Mouse (Mus musculus) liver, adult 2 months (tissue): ENCODE data around the gene Fat4. TPM values are rescaled to one million over a fixed set of nuclear protein-coding genes. Genes with fewer than 3 reads are reported as not detected.

Source experiments
- DNase-seq: peaks from one replicate; pipeline ENCODE4 v3.0.0-alpha.2; 2011; ENCODE audit warnings: low read depth, low spot score; ENCODE audit errors: extremely low read depth
- H3K27ac ChIP-seq: fragments of 200-500 bp; replicated peaks from 2 replicates; pipeline ENCODE4 v1.5.1; 2012; ENCODE audit warnings: low read depth, mild to moderate bottlenecking, control low read depth, inconsistent platforms, low read length; ENCODE audit not compliant: insufficient read depth
- H3K27me3 ChIP-seq: fragments of 200-500 bp; 2 replicates; pipeline ENCODE4 v1.6.1; 2012; ENCODE audit warnings: mild to moderate bottlenecking, moderate library complexity, low read length, inconsistent platforms; ENCODE audit not compliant: control insufficient read depth, insufficient read depth
- H3K36me3 ChIP-seq: fragments of 200-500 bp; 2 replicates; pipeline ENCODE4 v1.6.1; 2012; ENCODE audit warnings: low read length, inconsistent platforms; ENCODE audit not compliant: control insufficient read depth, insufficient read depth
- H3K4me1 ChIP-seq: fragments of 200-500 bp; 2 replicates; pipeline ENCODE4 v1.6.1; 2011; ENCODE audit warnings: low read length; ENCODE audit not compliant: control insufficient read depth, insufficient read depth
- H3K4me3 ChIP-seq: fragments of 200-500 bp; 2 replicates; pipeline ENCODE4 v1.5.1; 2011; ENCODE audit warnings: low read depth, mild to moderate bottlenecking, control low read depth, low read length, moderate library complexity; ENCODE audit not compliant: insufficient read depth
- H3K79me2 ChIP-seq: fragments of 200-500 bp; 2 replicates; pipeline ENCODE4 v1.6.1; 2012; ENCODE audit warnings: inconsistent platforms, mild to moderate bottlenecking, low read length, moderate library complexity; ENCODE audit not compliant: control insufficient read depth, insufficient read depth
- H3K9ac ChIP-seq: fragments of 200-500 bp; 2 replicates; pipeline ENCODE4 v1.6.1; 2012; ENCODE audit warnings: low read depth, mild to moderate bottlenecking, control low read depth, inconsistent platforms, low read length
- CTCF ChIP-seq: fragments of 200-500 bp; IDR thresholded peaks from 2 replicates; pipeline ENCODE4 v1.5.1; 2011; ENCODE audit warnings: low read depth, low read length, control low read depth
- POLR2A ChIP-seq: fragments of 200-500 bp; IDR thresholded peaks from 2 replicates; pipeline ENCODE4 v1.6.1; 2011; ENCODE audit warnings: low read length, control low read depth; ENCODE audit not compliant: insufficient read depth; ENCODE audit errors: extremely low read depth
- WGBS: fragments of 180-500 bp; shearing (Covaris S2); methylation state at CpG from one replicate; pipeline ENCODE4 v1.1.7; 2018; 5-methylcytosine and 5-hydroxymethylcytosine counted together
- polyA plus RNA-seq: library from polyadenylated mRNA; depleted of rRNA; stranded (reverse); fragments of >200 nt; gene quantifications from 2 replicates; pipeline ENCODE4 v1.2.3, GENCODE M21; 2012
- total RNA-seq: library from RNA; depleted of rRNA; stranded (reverse); fragments of >200 nt; gene quantifications from 2 replicates; pipeline ENCODE4 v1.2.3, GENCODE M21; 2014

The Fat4 gene
- total and polyA plus RNA-seq, 2 experiments = 0.27 to 1.8 TPM

DNA sequence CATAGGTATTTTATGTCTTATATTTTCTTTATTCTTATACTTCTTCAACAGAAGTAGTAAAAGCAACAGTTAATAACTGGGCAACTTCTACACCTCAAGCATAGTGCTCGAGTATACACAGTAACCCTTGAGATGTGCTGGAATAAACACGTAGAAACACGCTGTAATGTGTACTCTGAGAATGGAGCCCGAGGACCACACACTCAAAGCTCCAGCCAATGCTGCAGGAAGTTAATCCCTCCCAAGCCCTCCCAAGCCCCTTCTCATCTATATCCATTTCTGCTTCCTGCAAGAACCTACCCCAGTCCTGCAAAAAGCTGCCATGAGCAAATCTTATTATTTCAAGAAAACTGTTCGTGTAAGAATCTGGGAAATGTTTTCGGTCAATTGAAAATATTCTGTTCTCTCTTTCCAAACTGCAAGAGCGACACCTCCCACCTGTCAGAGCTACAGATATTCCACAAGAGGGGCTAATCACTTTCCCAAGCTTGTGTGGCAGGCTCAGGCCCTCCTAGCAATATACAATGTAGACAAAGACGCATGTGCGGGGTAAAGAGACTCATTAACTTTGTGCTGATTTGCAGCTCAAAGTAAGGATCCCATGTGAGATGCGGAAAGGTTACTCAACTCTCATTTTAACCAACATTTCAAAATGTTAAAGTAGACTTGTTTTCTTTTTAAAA, 161.0 kb downstream of the Fat4 start:
- no peak for TF ChIP-seq CTCF
- no peak for TF ChIP-seq POLR2A
- no peak overlapping the region for H3K27ac ChIP-seq
- 87% methylated on average over 10 of the region's 10 CpGs for WGBS
- no peaks in the 10 kb centered on the region for H3K36me3 ChIP-seq
- no peak overlapping the region for H3K9ac ChIP-seq
- no peak overlapping the region for H3K4me3 ChIP-seq
- DNase-seq = no peak
- no peaks in the 10 kb centered on the region for H3K79me2 ChIP-seq
- H3K27me3 ChIP-seq = no peaks in the 10 kb centered on the region
- H3K4me1 ChIP-seq = no peaks in the 10 kb centered on the region

GRCm38 (mm10) chr3:39048304-39048667, 161.5 kb downstream of the Fat4 start:
- no peak for DNase-seq
- H3K9ac ChIP-seq = no peak overlapping the region
- no peak overlapping the region for H3K4me3 ChIP-seq
- no peaks in the 10 kb centered on the region for H3K79me2 ChIP-seq
- no peak overlapping the region for H3K27ac ChIP-seq
- no peaks in the 10 kb centered on the region for H3K36me3 ChIP-seq
- H3K27me3 ChIP-seq = no peaks in the 10 kb centered on the region
- no peaks in the 10 kb centered on the region for H3K4me1 ChIP-seq
- WGBS = 84% methylated on average over 5 of the region's 5 CpGs
- TF ChIP-seq POLR2A (no peak), CTCF (no peak)

GRCm38 (mm10) chr3:39050130-39050529, 163.4 kb downstream of the Fat4 start:
- Histone ChIP-seq H3K27ac (no peak overlapping the region), H3K27me3 (no peaks in the 10 kb centered on the region), H3K9ac (no peak overlapping the region), H3K4me3 (no peak overlapping the region), H3K36me3 (no peaks in the 10 kb centered on the region), H3K4me1 (no peaks in the 10 kb centered on the region), H3K79me2 (no peaks in the 10 kb centered on the region)
- WGBS = 89% methylated on average over 1 of the region's 1 CpGs
- TF ChIP-seq CTCF (no peak), POLR2A (no peak)
- DNase-seq = no peak

DNA sequence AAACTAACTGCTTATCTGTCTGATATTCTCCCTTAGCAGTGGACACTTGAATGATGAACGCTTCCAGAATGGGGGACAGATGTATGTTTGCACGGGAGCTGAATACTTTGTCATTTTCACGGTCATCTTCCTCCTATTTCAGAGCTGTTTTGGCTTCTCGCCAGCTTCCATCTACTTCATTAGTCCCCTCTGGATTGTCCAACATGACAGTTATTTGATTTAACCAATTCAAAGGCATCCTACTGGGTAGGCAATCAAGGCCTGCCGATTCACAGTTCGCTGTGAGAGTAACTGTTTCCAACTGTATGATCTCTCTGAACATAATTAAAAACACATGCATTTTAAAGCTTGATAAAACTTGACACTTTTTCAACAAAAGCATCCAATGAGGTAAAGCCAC, 166.3 kb downstream of the Fat4 start:
- no peak for TF ChIP-seq POLR2A
- no peak for TF ChIP-seq CTCF
- Histone ChIP-seq H3K79me2 (no peaks in the 10 kb centered on the region), H3K27me3 (no peaks in the 10 kb centered on the region), H3K27ac (no peak overlapping the region), H3K9ac (no peak overlapping the region), H3K36me3 (no peaks in the 10 kb centered on the region), H3K4me1 (no peaks in the 10 kb centered on the region), H3K4me3 (no peak overlapping the region)
- no peak for DNase-seq
- WGBS = 80% methylated on average over 6 of the region's 6 CpGs
